Mouse (Mus musculus) kidney, postnatal 14 days (tissue): ENCODE data around the gene Msh5.
A peak's percentile ranks its signal among the peaks of the same experiment; 100 is the strongest.
"Not testable (repeated sequence)": the region's sequence is repeated elsewhere in the genome, so short reads cannot be mapped to it uniquely, and the experiment has no call there.

Experiments
- DNase-seq: peaks from one replicate; pipeline ENCODE4 v3.0.0; 2022; ENCODE audit warnings: mixed read lengths

The Msh5 gene

DNA sequence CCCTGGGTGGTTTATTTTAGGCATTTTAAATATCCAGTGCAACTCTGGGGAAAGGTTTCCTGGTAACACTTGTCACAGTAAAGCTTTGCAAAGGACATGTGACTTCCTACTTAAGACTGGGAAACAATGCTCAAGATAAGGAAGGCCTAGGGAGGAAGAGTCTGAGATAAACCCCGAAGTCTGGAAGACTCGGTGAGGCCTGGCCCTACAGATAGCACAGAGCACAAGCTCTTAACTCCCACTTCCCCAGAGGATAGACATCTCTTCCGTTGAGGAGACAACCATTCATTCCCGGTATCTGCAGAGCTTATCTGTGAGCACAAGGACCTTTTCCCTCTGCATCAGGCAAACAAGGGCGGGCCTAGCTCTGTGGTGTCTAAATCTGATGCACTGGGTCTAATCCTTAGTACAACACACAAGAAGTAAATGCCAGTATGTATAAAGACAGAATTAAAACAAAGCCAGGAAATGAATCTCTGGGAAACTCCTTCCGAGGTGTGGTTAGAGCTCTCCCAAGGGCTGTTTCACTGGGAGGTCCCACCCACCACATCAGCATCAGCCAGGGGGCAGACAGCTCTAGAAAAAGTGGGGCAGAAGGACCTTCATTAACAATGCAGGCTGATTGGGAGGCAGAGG is 24.6 kb downstream of the Msh5 start:
- DNase-seq, result no peak

- peak; percentile 90 for DNase-seq
Observed at GRCm38 (mm10) chr17:35021163-35021808, 25.3 kb downstream of the Msh5 start.

- no peak for DNase-seq
Observed at GRCm38 (mm10) chr17:35020551-35020950, 26.0 kb downstream of the Msh5 start.

DNA sequence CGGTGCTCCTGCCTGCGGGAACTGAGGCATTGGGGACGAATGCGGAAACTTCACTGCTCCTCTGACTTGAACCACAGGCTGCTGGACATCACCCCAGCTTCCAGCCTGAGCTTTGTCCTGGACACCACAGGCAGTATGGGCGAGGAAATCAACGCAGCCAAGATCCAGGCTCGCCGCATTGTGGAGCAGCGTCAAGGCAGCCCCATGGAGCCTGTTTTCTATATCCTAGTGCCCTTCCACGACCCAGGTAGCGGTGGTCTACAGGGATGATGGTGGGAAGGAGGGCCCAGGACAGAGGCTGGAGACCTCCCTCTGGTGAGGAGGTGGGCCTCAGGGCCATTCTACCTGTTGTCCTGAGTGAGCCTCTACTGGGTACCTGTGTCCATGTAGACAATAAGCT is 26.7 kb downstream of the Msh5 start:
- DNase-seq, result no peak

DNA sequence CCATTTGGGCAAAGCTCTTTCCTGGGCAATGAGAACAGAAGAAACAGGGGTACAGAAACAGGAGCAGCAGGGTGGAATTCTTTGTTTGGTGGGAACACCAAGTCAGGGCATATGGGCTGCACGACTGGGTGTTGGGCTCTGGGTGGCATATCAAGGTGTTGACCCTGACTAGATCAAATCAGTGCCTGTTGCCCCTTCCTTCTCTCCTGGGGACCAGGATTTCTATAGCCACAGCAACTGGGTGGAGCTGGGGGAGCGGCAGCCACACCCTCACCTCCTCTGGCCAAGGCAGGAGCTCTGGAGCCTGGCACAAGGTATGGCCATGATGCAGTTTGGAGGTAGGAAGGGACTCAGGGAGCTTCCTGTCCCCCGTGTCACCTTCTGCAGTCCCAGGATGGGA is 28.4 kb downstream of the Msh5 start:
- no peak for DNase-seq

GRCm38 (mm10) chr17:35017706-35018030 is 28.9 kb downstream of the Msh5 start:
- no peak for DNase-seq

GRCm38 (mm10) chr17:35016791-35017705 is 29.5 kb downstream of the Msh5 start:
- DNase-seq, result no peak

DNA sequence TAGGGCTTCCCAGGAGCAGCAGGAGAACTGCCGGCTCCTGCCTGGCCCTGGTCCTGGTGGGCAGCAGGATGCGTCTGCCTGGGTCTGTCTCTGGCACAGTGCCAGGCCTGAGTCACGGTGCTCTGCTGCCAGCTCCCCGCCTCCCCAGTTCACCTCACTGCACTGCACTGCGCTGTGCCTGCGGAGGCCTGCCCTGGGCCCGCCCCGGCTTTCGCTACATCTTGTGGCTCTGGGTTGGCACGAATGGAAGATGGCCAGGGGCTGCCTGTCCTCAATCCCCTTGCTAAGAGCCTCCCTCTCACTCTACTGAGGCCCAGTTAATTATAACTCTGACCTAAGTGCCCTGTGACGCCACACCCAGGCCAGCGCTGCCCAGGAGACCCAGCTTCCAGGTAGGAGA is 30.2 kb downstream of the Msh5 start, which contains the start of gene Vwa7:
TSS of gene Vwa7 (plus strand) at position 204 of the 400 bp plus-strand sequence.
- peak; percentile 46 for DNase-seq

DNA sequence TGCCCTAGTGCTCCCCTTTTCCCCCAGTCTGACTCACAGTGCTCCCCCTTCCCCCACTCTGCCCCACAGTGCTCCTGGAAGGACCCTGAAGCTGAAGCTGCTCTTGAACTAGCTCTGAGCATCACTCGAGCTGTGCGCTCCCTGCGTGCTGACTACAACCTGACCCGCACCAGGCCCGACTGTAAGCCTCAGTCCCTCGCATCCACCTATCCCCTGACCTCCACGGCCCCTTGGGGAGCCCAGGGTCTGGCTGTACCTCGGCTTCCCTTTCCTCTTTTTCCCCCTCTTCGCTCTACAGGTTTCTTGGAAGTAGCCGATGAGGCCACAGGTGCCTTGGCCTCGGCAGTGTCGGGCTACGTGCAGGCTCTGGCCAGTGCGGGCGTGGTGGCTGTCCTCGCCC is 31.2 kb downstream of the Msh5 start:
- no peak for DNase-seq

DNA sequence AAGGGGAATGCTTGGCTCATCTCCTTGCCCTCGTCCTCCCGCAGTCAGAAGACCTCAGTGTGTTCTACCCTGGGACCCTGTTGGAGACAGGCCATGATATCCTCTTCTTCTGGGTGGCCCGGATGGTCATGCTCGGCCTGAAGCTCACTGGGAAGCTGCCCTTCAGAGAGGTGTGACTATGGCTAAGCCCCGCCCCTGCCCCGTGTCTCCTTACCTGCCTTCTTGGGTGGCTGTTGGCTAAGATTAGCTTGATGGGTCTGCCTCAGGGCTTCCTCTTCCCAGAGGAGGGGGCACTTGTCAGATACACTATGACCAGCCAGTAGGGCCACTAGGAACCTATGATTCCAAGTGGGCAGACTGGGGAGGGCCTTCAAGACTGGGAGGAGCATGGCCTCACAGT is 33.3 kb downstream of the Msh5 start:
- no peak for DNase-seq

- no peak for DNase-seq
Observed at GRCm38 (mm10) chr17:35012430-35012829, 34.1 kb downstream of the Msh5 start.

DNA sequence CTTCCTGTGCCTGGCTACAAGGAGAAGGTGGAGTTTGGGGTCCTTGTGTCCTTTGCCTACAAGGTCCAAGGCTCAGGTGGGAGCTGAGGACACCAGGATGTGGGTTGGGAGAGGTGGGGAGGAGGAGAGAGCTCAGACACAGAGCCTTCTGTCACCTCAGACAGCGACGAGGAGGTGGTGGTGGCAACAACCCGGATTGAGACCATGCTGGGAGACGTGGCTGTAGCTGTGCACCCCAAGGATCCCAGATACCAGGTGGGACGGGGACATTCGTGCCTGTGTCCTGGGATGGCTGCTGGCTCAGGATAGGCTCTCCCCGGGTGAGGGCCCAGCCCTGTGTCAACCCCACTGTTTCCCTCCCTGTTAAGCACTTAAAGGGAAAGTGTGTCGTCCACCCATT is 35.1 kb downstream of the Msh5 start:
- DNase-seq, result no peak

GRCm38 (mm10) chr17:35009586-35009985 is 37.0 kb downstream of the Msh5 start:
- no peak for DNase-seq

- no peak for DNase-seq
Observed at GRCm38 (mm10) chr17:35007387-35007991, 39.1 kb downstream of the Msh5 start.

- DNase-seq, result not testable (repeated sequence)
Observed at GRCm38 (mm10) chr17:35005902-35006301, 40.6 kb downstream of the Msh5 start.

- DNase-seq, result no peak
Observed at GRCm38 (mm10) chr17:35005158-35005557, 41.4 kb downstream of the Msh5 start.

DNA sequence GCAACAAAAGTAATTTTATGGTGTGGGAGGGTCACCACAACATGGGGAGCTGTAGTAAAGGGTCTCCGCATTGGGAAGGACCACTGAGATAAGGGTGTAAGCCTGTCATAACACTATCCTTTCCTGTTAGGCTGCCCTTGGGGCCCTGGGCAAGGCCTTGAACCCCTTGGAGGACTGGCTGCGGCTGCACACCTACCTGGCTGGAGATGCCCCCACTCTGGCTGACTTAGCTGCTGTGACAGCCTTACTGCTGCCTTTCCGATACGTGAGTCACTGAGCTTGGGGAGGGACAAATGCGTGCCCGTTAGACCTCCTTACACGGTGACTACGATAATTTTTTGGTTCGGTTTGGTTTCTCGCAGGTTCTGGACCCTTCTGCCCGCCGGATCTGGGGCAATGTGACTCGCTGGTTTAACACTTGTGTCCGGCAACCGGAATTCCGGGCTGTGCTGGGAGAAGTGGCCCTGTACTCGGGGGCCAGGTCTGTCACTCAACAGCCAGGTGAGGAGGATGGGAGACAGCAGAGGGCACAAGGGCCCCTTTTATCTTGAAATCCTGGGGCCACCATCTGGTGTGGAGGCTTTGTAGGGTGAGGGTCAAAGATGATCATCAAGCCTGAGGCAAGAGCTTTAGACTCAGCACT is 42.3 kb downstream of the Msh5 start:
- DNase-seq, result no peak

GRCm38 (mm10) chr17:35003022-35003838 is 43.3 kb downstream of the Msh5 start:
- no peak for DNase-seq

DNA sequence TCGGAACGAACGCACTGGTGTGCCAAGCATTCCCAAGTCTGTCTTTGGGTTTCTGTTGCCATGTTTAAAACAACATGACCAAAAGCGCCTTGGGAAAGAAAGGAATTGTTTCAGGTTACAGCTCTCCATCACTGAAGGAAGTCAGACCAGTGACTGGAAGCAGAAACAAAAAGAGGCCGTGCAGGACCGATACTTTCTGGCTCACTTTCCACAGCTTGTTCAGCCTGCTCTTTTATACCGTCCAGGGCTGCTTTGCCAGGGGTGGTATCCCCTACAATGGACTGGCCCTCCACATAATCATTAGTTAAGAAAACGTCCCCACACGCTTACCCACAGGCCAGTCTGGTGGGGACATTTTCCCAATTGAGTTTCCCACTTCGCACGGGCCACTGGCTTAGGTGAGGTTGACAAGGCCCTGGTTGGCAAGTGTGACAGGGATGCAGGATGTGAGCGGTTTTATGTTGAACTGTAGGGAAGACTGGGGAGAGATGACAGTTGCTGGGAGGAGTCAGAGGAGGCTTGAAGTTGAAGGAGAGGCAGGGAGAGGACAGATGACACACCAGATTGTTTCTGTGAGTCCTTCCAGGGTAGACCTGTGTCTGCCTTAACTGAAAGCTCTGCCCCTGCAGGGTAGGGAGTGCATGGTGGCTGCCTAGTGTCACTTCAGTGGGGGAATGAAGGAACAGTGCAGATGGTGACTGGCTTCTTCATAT is 44.2 kb downstream of the Msh5 start:
- no peak for DNase-seq

DNA sequence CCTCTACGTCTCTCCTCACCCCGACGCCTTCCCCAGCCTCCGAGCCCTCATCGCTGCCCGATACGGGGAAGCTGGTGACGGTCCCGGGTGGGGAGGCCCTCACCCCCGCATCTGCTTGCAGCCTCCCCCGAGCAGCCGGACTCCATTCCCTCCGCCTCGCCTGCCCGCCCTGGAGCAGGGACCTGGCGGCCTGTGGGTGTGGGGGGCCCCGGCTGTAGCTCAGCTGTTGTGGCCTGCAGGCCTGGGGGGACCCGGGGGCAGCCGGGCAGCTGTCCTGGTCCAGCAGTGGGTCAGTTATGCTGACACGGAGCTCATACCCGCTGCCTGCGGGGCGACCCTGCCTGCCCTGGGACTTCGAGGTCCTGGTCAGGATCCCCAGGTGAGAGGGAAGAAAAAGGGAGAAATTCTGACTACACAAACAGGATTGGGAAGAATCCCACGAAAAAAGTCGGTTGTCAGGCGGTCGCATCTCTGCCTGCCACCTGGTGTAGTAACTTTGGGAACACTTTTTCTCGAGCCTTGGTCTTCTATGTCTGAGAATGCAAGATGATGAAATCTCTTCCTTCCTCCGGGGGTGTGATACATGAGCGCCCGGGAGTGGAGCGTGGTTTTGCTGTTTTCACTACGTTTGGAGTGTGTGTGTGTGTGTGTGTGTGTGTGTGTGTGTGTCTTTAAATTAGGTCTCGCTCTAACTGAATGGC is 44.9 kb downstream of the Msh5 start:
- DNase-seq, result no peak
